Mouse (Mus musculus): Measurements from ENCODE around the gene Slc44a5.

Gene Slc44a5

GRCm38 (mm10) chr3:154300006-154300405, 326.8 kb downstream of the Slc44a5 start:
- DNase-seq (ENCODE audit: low spot score in 2 of 2), result no peak

DNA sequence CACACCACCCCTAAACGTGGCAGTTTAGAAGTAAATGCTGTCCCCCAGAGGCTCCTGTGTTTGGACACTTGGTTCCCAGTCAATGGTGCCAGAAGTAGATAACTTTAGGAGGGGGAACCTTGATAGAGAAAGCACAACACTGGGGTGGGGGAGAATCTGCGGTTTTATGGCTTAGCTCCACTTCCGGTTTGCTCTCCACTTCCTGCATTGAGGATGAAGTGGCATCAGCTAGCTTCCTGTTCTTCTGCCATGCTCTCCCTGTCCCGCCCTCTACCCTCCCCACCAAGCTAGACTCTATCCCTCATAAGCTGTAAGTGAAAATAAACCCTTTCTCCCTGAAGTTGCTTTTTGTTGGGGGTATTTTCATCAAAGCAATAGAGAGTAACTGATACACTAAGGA, 327.9 kb downstream of the Slc44a5 start:
- DNase-seq (ENCODE audit: low spot score in 2 of 2), result no peak

GRCm38 (mm10) chr3:154305163-154305884, 332.1 kb downstream of the Slc44a5 start:
- DNase-seq (ENCODE audit: low spot score in 2 of 2), result no peak

DNA sequence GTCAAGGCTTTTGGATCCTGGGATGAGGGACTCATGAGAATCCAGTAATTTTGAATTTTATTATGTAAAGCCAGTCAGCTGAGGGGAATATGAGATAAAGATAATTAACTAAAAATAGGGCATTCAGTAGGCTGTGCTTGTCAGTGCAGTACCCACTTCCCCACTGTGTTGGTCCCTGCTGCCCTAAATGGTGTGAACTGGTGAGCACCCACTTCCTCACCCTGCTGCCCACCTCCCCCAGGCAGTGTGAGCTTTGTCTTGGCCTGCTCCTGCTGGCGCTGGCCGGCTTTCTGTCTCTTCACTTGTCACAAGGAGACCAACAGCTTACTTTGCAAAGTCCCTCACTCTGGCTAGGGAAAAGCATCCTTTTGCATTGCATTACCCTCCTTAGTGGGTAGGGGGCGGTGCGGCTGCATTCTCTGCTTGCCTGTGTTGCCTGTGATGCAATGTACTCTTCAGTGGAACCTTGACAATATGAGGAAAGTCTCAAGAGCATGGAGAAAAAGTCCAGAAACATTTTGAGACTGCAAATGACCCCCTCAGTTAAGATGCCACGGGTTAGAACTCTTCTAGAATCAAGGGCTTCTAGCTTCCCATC, 344.5 kb downstream of the Slc44a5 start:
- no peak for DNase-seq (ENCODE audit: low spot score in 2 of 2)
